Mouse (Mus musculus) limb, embryonic 13.5 days (tissue): ENCODE measurements around the gene Slc1a3. TPM values are rescaled to one million over a fixed set of nuclear protein-coding genes. Genes with fewer than 3 reads are reported as not detected.

ENCODE experiments used
- ATAC-seq: fragments of 200-750 bp; cut with Nextera tagmentation; 2 replicates; pipeline ENCODE4 v1.8.0; 2017; ENCODE audit warnings: low read depth, moderate number of reproducible peaks, moderate TSS enrichment; ENCODE audit not compliant: low FRiP score
- H3K27ac ChIP-seq: fragments of 300-500 bp; sonication (generic); 2 replicates; pipeline ENCODE4 v1.5.1; 2015; ENCODE audit warnings: inconsistent platforms, mild to moderate bottlenecking, moderate library complexity
- H3K27me3 ChIP-seq: fragments of 300-500 bp; sonication (generic); 2 replicates; pipeline ENCODE4 v1.6.1; 2015; ENCODE audit warnings: mild to moderate bottlenecking, inconsistent platforms
- H3K36me3 ChIP-seq: fragments of 300-500 bp; sonication (generic); 2 replicates; pipeline ENCODE4 v1.6.1; 2015; ENCODE audit warnings: inconsistent platforms, mild to moderate bottlenecking, moderate library complexity
- H3K4me1 ChIP-seq: fragments of 300-500 bp; sonication (generic); 2 replicates; pipeline ENCODE4 v1.6.1; 2015; ENCODE audit warnings: inconsistent platforms
- H3K4me2 ChIP-seq: fragments of 300-500 bp; sonication (generic); replicated peaks from 2 replicates; pipeline ENCODE4 v1.6.1; 2015; ENCODE audit warnings: inconsistent platforms, mild to moderate bottlenecking, moderate library complexity
- H3K4me3 ChIP-seq: fragments of 300-500 bp; sonication (generic); 2 replicates; pipeline ENCODE4 v1.5.1; 2015; ENCODE audit warnings: moderate library complexity, mild to moderate bottlenecking, inconsistent platforms
- H3K9ac ChIP-seq: fragments of 300-500 bp; sonication (generic); 2 replicates; pipeline ENCODE4 v1.6.1; 2015; ENCODE audit warnings: mild to moderate bottlenecking, inconsistent platforms
- H3K9me3 ChIP-seq: fragments of 300-500 bp; sonication (generic); 2 replicates; pipeline ENCODE4 v1.6.1; 2016; ENCODE audit warnings: inconsistent platforms
- WGBS: fragments of 180-500 bp; shearing (Covaris S2); methylation state at CpG from one replicate; pipeline ENCODE4 v1.1.7; 2015; 5-methylcytosine and 5-hydroxymethylcytosine counted together
- polyA plus RNA-seq: library from polyadenylated mRNA; unstranded; fragments of >200 nt; fragmentation: Nextera tagmentation; extraction: Ambion mirVana; gene quantifications from 2 replicates; pipeline ENCODE4 v1.2.1, GENCODE M21; 2015

Gene Slc1a3
- polyA plus RNA-seq, 1 experiment from 2014 or later = 39.2 TPM

DNA sequence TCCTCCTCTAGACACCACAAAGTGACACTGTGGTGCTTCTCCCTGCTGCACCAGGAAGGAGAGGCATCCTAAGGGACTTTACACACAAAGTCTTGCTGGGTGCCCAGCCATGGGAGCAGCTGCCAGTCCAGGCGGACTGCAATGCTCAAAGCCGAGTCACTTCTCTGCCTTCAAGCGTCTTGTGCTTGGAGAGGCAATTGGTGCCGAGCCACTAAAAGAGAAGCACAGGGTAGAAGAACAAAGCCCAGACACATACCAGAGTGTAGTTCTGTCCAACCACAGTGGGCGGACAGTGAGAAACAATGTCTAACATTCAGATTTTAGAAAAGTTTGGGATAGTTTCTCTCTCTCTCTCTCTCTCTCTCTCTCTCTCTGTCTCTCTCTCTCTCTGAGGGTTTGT is 38.0 kb downstream of the Slc1a3 start:
- H3K4me2 ChIP-seq = no peak overlapping the region
- 0 out of 2 replicates have a peak, but pooled peaks cover 4% of the 10 kb centered on the region for H3K4me1 ChIP-seq
- no peak overlapping the region for H3K9ac ChIP-seq
- ATAC-seq = no peak
- H3K27ac ChIP-seq = no peak overlapping the region
- no peaks in the 10 kb centered on the region for H3K9me3 ChIP-seq
- WGBS = 86% methylated on average over 5 of the region's 5 CpGs
- H3K27me3 ChIP-seq = no peaks in the 10 kb centered on the region
- no peak overlapping the region for H3K4me3 ChIP-seq
- no peaks in the 10 kb centered on the region; the same call in none of the 2 replicates for H3K36me3 ChIP-seq

- H3K36me3 ChIP-seq = no peaks in the 10 kb centered on the region; the same call in none of the 2 replicates
- H3K9me3 ChIP-seq = no peaks in the 10 kb centered on the region
- WGBS = 91% methylated on average over 25 of the region's 25 CpGs
- no peak for ATAC-seq
- H3K9ac ChIP-seq = no peak overlapping the region
- H3K27me3 ChIP-seq = no peaks in the 10 kb centered on the region
- H3K4me3 ChIP-seq = no peak overlapping the region
- H3K27ac ChIP-seq = no peak overlapping the region
- no peak overlapping the region for H3K4me2 ChIP-seq
- peaks cover 12% of the 10 kb centered on the region for H3K4me1 ChIP-seq
Measured at GRCm38 (mm10) chr15:8667849-8668522, 42.6 kb downstream of the Slc1a3 start.

DNA sequence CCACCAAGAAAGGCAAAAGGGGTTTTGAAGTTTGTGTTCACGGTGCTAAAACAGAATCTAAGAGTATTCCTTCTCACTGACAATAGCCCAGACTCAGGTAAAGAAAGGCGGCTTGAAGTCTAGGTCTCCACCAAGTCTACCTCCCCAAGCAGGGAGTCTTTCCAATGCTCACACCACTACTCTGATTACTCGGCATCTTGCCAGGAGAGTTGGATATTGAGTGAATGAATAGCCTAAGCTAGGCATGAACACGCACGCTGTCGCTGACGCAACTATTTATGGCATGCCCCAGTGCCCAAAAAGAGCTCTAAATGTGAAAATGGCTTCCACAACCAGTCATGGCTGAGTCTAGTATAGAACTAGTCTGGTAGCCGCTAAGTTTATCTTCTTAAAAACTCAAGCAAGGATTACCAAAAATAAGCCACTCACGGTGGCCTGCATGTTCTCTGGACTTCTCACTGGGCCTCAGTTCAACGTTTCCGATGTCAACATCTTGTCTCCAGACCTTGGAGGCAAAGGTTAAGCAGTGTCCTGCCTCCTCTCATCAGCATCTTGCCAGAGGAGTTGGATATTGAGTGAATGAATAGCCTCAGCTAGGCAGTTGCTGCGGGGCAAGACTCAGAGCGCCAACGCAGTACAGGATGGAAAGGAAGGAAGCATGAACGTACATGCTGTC is 44.8 kb downstream of the Slc1a3 start:
- Histone ChIP-seq H3K4me1 (peaks cover 34% of the 10 kb centered on the region), H3K9me3 (no peaks in the 10 kb centered on the region), H3K9ac (no peak overlapping the region), H3K36me3 (no peaks in the 10 kb centered on the region), H3K4me3 (no peak overlapping the region), H3K4me2 (no peak overlapping the region), H3K27ac (no peak overlapping the region), H3K27me3 (no peaks in the 10 kb centered on the region)
- 93% methylated on average over 15 of the region's 15 CpGs for WGBS
- no peak for ATAC-seq

GRCm38 (mm10) chr15:8663348-8664099 is 47.0 kb downstream of the Slc1a3 start:
- H3K27ac ChIP-seq = peak overlapping the region; percentile 48; the same call in 1 of the 2 replicates
- 44% methylated on average over 17 of the region's 17 CpGs for WGBS
- no peaks in the 10 kb centered on the region for H3K9me3 ChIP-seq
- no peaks in the 10 kb centered on the region for H3K36me3 ChIP-seq
- ATAC-seq = peak; percentile 64
- no peak overlapping the region for H3K9ac ChIP-seq
- no peaks in the 10 kb centered on the region for H3K27me3 ChIP-seq
- no peak overlapping the region for H3K4me3 ChIP-seq
- H3K4me2 ChIP-seq = peak overlapping the region; percentile 46
- H3K4me1 ChIP-seq = peaks cover 51% of the 10 kb centered on the region

DNA sequence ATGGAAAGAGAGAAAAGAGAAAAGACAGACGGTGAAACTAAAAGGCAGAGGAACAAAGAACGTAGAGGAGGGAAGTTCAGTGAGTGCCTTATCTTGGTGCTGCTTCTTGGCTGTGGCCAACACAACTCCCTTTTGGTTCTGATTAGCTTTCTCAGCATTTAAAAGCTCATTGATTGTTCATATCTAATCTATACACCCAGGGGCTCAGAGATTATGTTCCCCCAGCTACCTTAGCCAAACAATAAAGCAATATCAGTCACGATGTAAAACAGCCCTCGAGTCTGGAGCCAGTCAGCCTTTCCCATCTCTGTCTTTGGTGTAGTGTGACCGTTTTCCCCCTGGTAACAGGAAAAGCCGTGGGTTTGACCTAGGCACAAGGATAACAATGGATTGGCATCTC is 48.7 kb downstream of the Slc1a3 start:
- WGBS = 71% methylated on average over 6 of the region's 6 CpGs
- Histone ChIP-seq H3K9ac (no peak overlapping the region), H3K9me3 (no peaks in the 10 kb centered on the region), H3K27ac (no peak overlapping the region), H3K4me3 (no peak overlapping the region), H3K4me2 (no peak overlapping the region), H3K27me3 (no peaks in the 10 kb centered on the region), H3K36me3 (no peaks in the 10 kb centered on the region), H3K4me1 (peaks cover 51% of the 10 kb centered on the region)
- ATAC-seq = no peak

DNA sequence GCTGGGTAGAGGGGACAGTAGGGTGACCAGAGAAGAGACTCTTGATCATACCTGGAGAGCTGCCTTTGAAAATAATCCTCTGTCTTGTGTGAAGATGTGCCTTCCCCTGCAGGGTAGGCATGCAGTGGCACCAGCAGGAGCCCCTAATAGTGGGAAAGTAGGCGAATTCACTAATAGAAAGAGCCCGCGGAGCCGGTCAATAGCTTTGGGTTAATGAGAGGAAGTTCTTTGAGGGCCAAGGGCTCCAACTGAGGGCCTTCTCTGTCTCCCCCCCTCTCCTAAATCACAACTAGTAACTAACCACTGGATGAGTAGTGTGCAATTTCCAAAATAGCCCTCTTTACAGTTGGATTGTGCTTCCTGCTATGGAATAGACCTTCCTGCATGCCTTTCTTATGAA is 50.6 kb downstream of the Slc1a3 start:
- Histone ChIP-seq H3K27ac (peak overlapping the region; percentile 52; the same call in 1 of the 2 replicates), H3K27me3 (no peaks in the 10 kb centered on the region), H3K9me3 (no peaks in the 10 kb centered on the region), H3K4me2 (no peak overlapping the region), H3K9ac (no peak overlapping the region), H3K4me1 (peaks cover 59% of the 10 kb centered on the region), H3K36me3 (no peaks in the 10 kb centered on the region), H3K4me3 (no peak overlapping the region)
- 43% methylated on average over 4 of the region's 4 CpGs for WGBS
- ATAC-seq = no peak; the same call in 1 of the 2 replicates

GRCm38 (mm10) chr15:8659483-8659971 is 51.0 kb downstream of the Slc1a3 start:
- Histone ChIP-seq H3K4me2 (no peak overlapping the region), H3K9me3 (no peaks in the 10 kb centered on the region), H3K27me3 (no peaks in the 10 kb centered on the region), H3K4me3 (no peak overlapping the region), H3K36me3 (no peaks in the 10 kb centered on the region), H3K9ac (no peak overlapping the region), H3K4me1 (peaks cover 59% of the 10 kb centered on the region), H3K27ac (peak overlapping the region; percentile 53)
- ATAC-seq = peak; percentile 68; the same call in 1 of the 2 replicates
- WGBS = 15% methylated on average over 8 of the region's 8 CpGs

- Histone ChIP-seq H3K4me3 (no peak overlapping the region), H3K27me3 (no peaks in the 10 kb centered on the region), H3K9me3 (no peaks in the 10 kb centered on the region), H3K4me2 (no peak overlapping the region), H3K27ac (no peak overlapping the region), H3K36me3 (no peaks in the 10 kb centered on the region), H3K9ac (no peak overlapping the region), H3K4me1 (peaks cover 62% of the 10 kb centered on the region)
- WGBS = 84% methylated on average over 8 of the region's 8 CpGs
- no peak for ATAC-seq
Measured at GRCm38 (mm10) chr15:8658086-8658980, 52.2 kb downstream of the Slc1a3 start.

- Histone ChIP-seq H3K9me3 (no peaks in the 10 kb centered on the region), H3K27me3 (no peaks in the 10 kb centered on the region), H3K36me3 (peaks cover 6% of the 10 kb centered on the region; the same call in 1 of the 2 replicates), H3K4me2 (no peak overlapping the region), H3K4me1 (peaks cover 41% of the 10 kb centered on the region), H3K27ac (peak overlapping the region; percentile 61), H3K9ac (no peak overlapping the region), H3K4me3 (no peak overlapping the region)
- ATAC-seq = peak; percentile 44; the same call in 1 of the 2 replicates
- WGBS = 57% methylated on average over 9 of the region's 9 CpGs
Measured at GRCm38 (mm10) chr15:8655251-8655650, 55.3 kb downstream of the Slc1a3 start.

DNA sequence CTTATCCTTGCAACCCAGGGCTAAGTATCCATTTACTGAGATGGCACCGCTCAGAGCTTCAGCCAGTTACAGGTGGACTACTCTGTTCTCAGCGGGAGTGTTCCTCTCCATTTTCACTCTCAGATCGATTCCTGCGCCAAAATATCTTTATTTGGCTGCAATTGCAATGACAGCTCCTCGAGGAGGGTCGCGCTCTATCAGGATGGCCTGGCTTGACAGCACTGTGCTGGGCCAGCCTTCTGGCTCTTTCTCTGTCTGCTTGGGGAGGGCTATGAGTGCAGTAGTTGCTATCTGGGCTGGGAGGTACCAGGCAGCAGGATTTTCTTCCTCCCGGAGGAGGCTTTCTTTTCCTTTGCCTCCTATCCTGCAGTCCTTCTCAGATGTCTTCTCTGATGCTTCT is 57.9 kb downstream of the Slc1a3 start:
- WGBS = 93% methylated on average over 8 of the region's 8 CpGs
- peaks cover 6% of the 10 kb centered on the region; the same call in 1 of the 2 replicates for H3K36me3 ChIP-seq
- no peak overlapping the region for H3K27ac ChIP-seq
- H3K4me1 ChIP-seq = peaks cover 27% of the 10 kb centered on the region
- H3K4me2 ChIP-seq = no peak overlapping the region
- H3K9me3 ChIP-seq = no peaks in the 10 kb centered on the region
- no peaks in the 10 kb centered on the region for H3K27me3 ChIP-seq
- H3K9ac ChIP-seq = no peak overlapping the region
- H3K4me3 ChIP-seq = no peak overlapping the region
- no peak for ATAC-seq

DNA sequence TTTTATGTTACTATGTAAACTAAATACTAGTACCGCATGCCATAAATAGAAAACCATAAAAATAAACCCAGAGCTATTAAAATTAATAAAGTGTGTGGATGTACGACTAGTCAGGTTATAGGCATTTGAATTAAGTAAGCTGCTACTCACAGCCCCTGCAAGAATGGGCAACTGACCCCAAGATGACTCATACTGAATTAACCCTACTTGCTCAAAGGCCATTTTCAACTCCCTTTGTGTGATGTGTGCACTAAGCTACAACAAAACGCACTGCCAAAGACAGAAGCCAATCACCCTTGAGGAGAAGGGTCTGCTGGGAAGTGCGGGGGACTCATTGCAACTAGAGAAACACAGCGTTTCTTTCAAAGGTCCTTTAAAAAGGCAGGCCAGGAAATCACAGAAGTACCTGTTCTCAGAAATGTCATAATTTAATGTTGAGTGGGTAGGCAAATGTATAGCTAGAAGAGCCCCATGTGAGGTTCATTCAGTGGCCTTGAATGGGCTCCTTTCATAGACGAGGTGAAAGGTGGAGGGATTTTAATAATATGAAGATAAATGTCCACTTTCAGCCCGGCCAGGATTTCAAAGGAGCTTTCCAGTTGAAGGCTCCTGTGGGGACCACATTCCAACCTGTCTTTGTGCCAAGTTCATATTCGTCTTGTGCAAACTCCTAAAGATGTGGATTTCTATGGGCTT is 66.4 kb downstream of the Slc1a3 start:
- H3K4me3 ChIP-seq = no peak overlapping the region
- 54% methylated on average over 8 of the region's 8 CpGs for WGBS
- H3K9ac ChIP-seq = no peak overlapping the region
- H3K4me2 ChIP-seq = no peak overlapping the region
- peak overlapping the region; percentile 63; the same call in 1 of the 2 replicates for H3K27ac ChIP-seq
- ATAC-seq = peak; percentile 57
- no peaks in the 10 kb centered on the region for H3K27me3 ChIP-seq
- no peaks in the 10 kb centered on the region for H3K9me3 ChIP-seq
- H3K36me3 ChIP-seq = peaks cover 29% of the 10 kb centered on the region
- peaks cover 18% of the 10 kb centered on the region for H3K4me1 ChIP-seq
